Mouse (Mus musculus) lung, adult 2 months (tissue): ENCODE measurements at regions not wholly inside any gene's neighbourhood (a gene's known extent, or its start where the extent isn't known, plus 50 kb on each side); places are given as distances from the start of the nearest gene placed in this dataset.

ENCODE experiments used
- CTCF ChIP-seq: fragments of 200-500 bp; IDR thresholded peaks from 2 replicates; pipeline ENCODE4 v1.5.1; 2011; ENCODE audit warnings: mild to moderate bottlenecking, low read length, control low read depth; ENCODE audit not compliant: insufficient read depth
- POLR2A ChIP-seq: fragments of 200-500 bp; IDR thresholded peaks from 2 replicates; pipeline ENCODE4 v1.6.1; 2011; ENCODE audit warnings: low read depth, mild to moderate bottlenecking, control low read depth, low read length, borderline replicate concordance; ENCODE audit errors: extremely low read depth

DNA sequence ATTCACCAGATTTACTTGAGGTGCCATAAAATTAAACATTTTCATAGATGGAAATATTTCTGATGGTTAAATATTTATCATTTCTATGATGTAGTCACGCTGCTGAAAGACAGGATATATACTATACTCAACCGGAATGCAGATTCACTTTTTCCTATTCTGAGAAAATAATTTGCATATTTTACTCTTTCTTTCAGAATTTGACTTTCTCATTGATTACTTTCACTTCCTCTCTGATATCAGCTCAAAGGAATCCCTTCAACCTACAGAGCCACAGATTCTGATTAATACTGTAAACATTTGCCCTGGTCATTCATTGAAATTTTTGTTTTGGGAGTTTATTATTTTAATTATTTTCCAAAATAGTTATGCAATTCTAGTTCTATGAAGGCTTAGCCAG is 1003.9 kb downstream of the Tecrl start:
- no peak for TF ChIP-seq POLR2A
- TF ChIP-seq CTCF = no peak
